Mouse (Mus musculus) left cerebral cortex, adult 9 months (tissue): ENCODE measurements at regions not wholly inside any gene's neighbourhood (a gene's known extent, or its start where the extent isn't known, plus 50 kb on each side); places are given as distances from the start of the nearest gene placed in this dataset.
A peak's percentile ranks its signal among the peaks of the same experiment; 100 is the strongest.

Experiments used
- DNase-seq, 2 experiments: peaks; one replicate each; pipeline ENCODE4 v3.0.0; 2022; ENCODE audit warnings: low spot score in 2 of 2

DNA sequence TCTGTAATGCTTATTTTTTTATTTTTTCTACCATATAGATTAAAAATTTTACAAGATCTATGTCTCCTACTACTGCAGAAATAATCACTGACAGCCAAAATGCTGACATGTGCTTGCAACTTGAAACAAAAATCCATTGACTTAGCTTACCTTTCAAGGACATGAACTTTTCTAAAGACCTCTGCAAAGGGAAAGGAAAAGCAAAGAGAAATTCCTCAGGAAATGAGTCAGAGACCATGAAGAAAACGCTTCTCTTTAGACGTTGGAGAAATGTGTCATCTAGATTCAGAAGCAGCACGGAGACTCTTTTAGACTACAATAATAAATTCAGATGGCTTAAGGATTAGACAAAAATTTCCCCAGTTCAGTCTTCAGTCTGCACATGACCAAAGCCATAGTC, 2188.6 kb upstream of the Tenm3 start:
- no peak for DNase-seq

DNA sequence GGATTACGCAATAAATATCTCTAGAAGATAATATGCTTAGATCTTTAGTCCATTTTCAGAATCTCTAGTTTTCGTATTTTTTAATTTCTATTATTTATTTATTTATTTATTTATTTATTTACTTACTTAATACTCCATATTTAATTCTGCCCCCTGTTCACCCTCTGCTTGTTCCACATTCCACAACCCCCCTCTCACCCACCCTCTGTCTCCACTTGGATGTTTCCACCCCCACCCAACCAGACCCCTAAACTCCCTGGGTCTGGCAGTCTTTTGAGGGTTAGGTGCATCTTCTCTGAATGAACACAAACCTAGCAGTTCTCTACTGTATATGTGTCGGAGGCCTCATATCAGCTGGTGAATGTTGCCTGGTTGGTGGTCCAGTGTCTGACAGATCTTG, 2166.8 kb upstream of the Tenm3 start:
- no peak for DNase-seq

DNA sequence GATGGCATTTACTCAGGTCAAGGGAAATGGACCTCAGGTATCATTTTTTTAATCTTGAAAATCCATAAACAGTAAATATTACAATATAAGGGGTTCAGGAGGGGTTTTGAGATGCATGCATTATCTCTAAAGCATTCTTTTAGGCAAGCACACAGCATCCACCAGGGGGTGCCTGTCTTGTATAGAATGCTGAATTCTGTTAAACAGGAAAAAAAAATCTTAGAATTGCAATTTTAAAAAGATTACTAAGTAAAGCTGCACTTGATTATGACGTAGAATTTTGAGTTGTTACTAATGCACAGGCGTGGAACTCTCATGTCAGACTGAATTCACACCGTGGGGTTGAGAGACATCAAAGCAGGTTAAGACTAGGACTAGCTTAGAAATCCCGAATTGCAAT, 2123.6 kb upstream of the Tenm3 start:
- DNase-seq = peak in 1 of 2 experiments; percentile 12

DNA sequence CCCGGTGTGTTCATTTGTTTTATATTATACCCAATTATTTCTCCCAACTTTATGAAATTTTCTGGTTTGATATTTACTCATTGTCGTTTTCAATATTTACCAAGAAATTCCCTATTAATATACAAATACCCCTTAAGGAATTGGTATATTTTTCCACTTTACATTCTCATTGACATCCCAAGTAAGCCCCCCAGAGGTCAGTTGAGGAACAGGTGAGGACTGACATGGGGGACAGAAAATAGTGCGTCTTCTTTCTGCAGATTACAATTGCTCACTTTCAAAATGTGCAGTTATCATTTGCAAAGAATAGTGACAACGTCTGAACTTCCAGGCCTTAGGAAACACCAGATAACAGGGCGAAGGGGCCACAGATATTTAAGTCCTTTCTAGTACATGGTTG, 2073.8 kb upstream of the Tenm3 start:
- DNase-seq = no peak

DNA sequence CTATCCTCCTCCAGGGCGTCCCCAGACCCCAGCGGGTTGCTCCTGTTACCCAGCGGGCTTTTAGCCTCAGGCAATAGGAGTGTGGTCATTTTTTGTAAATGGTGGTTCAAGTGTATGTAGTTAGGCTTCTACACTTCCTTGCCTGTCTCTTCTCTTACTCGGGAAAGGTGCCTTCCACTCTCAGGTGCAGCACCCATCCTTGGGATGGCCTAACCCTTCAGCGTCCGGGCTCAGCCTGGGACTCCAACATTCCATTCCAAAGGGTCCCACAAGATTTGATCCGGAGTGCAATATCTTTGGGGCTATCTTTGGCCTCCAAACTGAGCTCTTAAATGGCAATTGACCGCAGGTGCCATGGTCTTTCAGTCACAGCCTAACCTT, 2073.0 kb upstream of the Tenm3 start:
- DNase-seq = no peak

DNA sequence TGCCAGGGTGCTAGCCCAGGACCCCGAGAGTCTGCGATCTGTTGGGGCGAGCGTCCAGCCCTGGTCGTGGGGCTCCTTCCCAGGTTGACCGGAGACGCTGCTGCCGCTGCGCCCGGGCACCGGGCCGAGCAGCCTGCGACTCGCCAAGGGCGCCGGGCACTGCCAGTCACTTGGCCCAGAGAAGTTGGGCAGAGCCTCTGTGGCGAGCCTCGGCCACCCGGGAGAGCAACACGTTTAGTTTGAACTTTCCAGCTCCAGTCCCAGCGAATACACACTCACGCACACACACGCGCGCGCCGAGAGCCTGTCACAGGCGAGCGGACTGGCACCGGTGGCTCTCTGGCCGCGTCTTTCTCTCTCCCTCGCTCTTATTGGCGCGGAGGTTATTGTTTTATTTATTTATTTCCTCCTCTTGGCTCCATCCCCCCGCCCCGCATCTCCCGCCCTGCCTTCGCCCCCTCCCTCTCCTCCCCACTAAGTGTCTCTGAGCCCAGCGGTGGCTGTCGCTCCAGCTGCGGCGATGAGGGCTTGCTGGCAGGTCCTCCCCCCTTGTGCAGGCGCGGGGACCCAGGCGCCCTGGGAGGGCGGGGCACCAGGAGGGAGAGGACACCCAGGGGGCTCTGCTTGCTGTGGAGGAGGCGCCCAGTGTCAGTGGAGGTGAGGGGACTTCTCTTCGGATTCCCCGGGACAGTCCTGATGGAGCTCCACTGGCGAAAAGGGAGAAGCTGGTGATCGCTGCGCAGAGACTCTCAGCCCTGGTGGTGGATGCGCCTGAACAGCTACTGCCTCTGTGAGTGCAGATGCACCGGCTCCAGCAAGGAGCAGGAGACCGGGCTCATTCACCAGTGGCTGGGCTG, 2072.4 kb upstream of the Tenm3 start:
- peak in 1 of 2 experiments; percentile 48 for DNase-seq

DNA sequence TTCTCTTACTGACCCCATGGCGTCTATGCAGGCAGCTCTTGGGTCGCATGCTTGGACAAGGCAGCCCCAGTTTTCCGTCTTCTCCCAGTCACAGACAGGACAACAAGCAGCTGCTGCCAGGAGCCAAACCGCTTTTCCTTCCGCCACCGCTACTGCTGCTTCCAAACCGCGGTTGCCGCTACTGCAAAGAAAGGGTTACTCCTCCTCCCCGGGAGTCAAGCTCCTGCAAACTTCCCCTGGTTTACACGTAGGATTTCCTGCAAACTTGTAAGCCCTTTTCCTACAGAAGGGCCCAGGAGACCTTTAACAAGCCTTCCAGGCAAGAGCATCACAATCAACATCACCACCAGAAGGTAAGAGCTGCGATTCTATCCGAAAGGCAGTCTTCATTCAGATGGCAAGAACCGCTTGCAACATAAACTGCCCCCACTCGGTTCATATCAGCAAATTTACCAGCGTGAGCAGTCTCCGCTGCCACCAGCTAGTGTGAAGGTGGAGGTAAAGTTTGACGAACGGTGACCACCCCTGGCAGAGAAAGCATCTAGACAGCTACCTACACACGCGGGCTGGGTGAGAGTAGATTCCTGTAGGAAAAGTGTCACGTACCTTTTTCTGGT, 2071.6 kb upstream of the Tenm3 start:
- DNase-seq = peak in 1 of 2 experiments; percentile 15

DNA sequence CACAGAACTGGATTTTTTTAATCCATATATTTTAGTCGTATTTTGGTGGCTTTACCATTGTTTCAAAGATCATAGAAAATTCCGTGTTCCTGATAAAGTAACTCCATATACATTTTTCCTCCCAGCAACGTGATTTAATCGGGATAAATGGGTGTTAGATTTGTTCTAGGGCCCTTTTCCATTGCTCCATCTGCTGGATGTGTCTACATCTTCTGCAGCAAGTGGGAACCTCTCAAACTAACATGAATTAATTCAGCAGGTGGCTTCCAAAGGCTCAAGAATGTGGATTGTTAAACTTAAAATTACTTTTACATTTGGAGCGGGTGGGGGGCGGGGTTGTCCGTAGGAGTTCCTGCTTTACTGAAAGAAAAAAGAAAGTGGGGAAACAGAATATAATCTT, 2070.9 kb upstream of the Tenm3 start:
- no peak for DNase-seq

DNA sequence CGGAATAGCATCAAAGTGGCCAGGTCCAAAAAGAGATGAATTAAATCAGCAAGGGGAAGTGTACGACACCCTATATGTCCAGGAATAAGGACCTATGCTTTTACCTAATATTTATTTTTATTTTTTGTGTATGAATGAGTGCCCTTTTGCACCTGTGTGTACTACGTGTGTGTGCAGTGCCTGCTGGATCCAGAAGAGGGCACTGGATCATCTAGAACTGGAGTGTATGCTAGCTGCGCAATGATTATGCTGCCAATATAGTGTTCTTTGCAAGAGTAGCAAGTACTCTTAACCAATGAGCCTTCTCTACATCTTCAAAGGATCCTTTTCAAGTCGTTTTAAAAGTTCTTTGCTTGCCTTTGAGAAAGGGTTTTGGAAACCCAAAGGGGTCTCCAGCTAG, 2034.4 kb upstream of the Tenm3 start:
- DNase-seq = no peak
